Mouse (Mus musculus) forebrain, embryonic 13.5 days (tissue): ENCODE data around the gene Pcnx3. TPM values are rescaled to one million over a fixed set of nuclear protein-coding genes. Genes with fewer than 3 reads are reported as not detected.
"Not testable (repeated sequence)": the region's sequence is repeated elsewhere in the genome, so short reads cannot be mapped to it uniquely, and the experiment has no call there.

Experiments
- ATAC-seq: fragments of 200-750 bp; cut with Nextera tagmentation; 2 replicates; pipeline ENCODE4 v1.8.0; 2017
- H3K27ac ChIP-seq: fragments of 300-500 bp; sonication (generic); 2 replicates; pipeline ENCODE4 v1.5.1; 2015; ENCODE audit warnings: inconsistent platforms, mild to moderate bottlenecking, moderate library complexity
- H3K27me3 ChIP-seq: fragments of 300-500 bp; sonication (generic); 2 replicates; pipeline ENCODE4 v1.6.1; 2015; ENCODE audit warnings: mild to moderate bottlenecking, inconsistent platforms
- H3K36me3 ChIP-seq: fragments of 300-500 bp; sonication (generic); 2 replicates; pipeline ENCODE4 v1.6.1; 2015; ENCODE audit warnings: mild to moderate bottlenecking, inconsistent platforms; ENCODE audit not compliant: poor library complexity, severe bottlenecking
- H3K4me1 ChIP-seq: fragments of 300-500 bp; sonication (generic); 2 replicates; pipeline ENCODE4 v1.6.1; 2015; ENCODE audit warnings: inconsistent platforms
- H3K4me2 ChIP-seq: fragments of 300-500 bp; sonication (generic); 2 replicates; pipeline ENCODE4 v1.6.1; 2015; ENCODE audit warnings: inconsistent platforms, mild to moderate bottlenecking, moderate library complexity
- H3K4me3 ChIP-seq: fragments of 300-500 bp; sonication (generic); 2 replicates; pipeline ENCODE4 v1.5.1; 2015; ENCODE audit warnings: mild to moderate bottlenecking, inconsistent platforms
- H3K9ac ChIP-seq: fragments of 300-500 bp; sonication (generic); 2 replicates; pipeline ENCODE4 v1.6.1; 2015; ENCODE audit warnings: mild to moderate bottlenecking, inconsistent platforms
- H3K9me3 ChIP-seq: fragments of 300-500 bp; sonication (generic); replicated peaks from 2 replicates; pipeline ENCODE4 v1.6.1; 2016; ENCODE audit warnings: inconsistent platforms
- WGBS: fragments of 180-500 bp; shearing (Covaris S2); methylation state at CpG from one replicate; pipeline ENCODE4 v1.1.7; 2015; 5-methylcytosine and 5-hydroxymethylcytosine counted together
- polyA plus RNA-seq: library from polyadenylated mRNA; unstranded; fragments of >200 nt; fragmentation: Nextera tagmentation; extraction: Ambion mirVana; gene quantifications from 2 replicates; pipeline ENCODE4 v1.2.1, GENCODE M21; 2015

Gene Pcnx3
- polyA plus RNA-seq, 1 experiment from 2014 or later = 21.6 TPM

DNA sequence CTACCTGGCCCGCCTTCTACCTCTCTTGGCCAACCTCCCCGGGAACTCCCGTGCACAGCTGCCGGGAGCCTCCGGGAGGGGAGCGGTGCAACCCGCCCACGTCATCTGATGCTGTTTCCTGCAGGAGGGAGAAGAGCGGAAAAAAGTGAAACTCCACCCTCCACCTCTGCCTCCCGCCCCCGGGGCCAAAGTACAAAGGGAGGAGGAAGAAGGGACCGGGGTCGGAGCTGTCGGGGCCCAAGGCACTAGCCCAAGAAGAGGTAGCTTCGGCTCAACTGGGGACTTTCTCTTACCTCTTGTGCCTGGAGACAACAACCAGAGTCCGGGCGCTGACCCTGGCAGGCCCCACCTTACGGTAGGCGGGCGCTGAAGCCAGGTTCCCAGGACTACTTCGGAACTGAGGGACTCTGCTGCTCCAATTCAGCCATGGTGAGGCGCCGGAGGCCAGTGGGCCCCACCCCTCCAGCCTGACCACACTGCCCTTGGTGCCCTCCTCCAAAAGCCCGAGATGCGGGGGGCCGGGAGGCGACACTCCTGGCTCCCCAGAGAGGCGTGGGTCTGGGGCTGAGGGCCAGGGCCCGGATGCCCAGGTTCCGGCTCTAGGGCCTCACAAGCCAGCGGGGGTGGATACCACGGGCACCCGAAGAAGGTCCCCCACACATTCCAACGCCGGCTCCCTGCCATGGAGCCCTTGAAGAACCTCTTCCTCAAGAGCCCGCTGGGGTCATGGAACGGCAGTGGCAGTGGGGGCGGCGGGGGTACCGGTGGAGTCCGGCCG is 1.0 kb upstream of the Pcnx3 start:
- Histone ChIP-seq H3K27me3 (peaks cover under 1% of the 10 kb centered on the region; the same call in 1 of the 2 replicates), H3K4me2 (peak overlapping the region; percentile 100), H3K36me3 (peaks cover 58% of the 10 kb centered on the region), H3K9ac (peak overlapping the region; percentile 93), H3K4me1 (peaks cover 50% of the 10 kb centered on the region), H3K4me3 (peak overlapping the region; percentile 95), H3K9me3 (no peaks in the 10 kb centered on the region), H3K27ac (peak overlapping the region; percentile 84)
- WGBS = 11% methylated on average over 42 of the region's 42 CpGs
- ATAC-seq = no peak; the same call in 1 of the 2 replicates

DNA sequence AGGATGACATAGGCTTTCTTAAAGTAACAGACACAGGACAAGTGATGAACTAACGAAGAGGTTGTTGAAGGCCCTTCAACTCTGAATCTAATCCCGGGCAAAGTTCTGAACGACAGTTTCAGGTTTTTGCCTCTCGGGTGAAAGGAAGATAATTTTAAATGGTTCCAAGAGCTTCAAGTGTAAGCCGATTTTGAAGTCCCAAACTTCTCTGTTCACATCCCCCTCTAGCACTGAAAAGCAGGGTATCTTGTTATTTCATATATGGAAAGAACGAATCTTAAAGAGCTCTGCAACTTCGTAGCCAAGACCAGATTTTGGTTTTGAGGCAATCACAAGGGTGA is 350 bp upstream of the Pcnx3 start:
- H3K9ac ChIP-seq = peak overlapping the region; percentile 93
- peak overlapping the region; percentile 95 for H3K4me3 ChIP-seq
- no peaks in the 10 kb centered on the region for H3K9me3 ChIP-seq
- WGBS = under 1% methylated on average over 7 of the region's 7 CpGs
- H3K36me3 ChIP-seq = peaks cover 62% of the 10 kb centered on the region
- H3K4me2 ChIP-seq = peak overlapping the region; percentile 100
- no peaks in the 10 kb centered on the region for H3K27me3 ChIP-seq
- peaks cover 50% of the 10 kb centered on the region for H3K4me1 ChIP-seq
- peak overlapping the region; percentile 84 for H3K27ac ChIP-seq
- ATAC-seq = no peak

DNA sequence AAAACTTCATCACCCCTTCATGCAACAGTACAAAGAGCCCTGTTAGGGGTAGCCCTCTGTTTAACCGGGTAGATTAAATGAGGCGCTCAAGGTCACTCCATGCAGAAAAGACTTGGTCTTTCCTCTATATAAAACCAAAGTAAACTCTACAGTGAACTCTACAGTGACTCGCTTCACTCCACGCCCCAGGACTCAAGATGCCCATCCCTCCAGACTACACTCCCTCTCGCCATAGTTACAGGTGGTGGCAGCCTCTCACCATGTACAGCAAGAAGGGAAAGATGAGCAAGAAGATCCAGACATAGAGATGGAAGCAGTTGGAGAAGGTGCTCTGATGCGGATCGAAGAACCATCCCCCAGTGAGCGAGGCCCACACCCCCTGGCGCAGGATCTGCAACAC is 970 bp downstream of the Pcnx3 start:
- H3K4me3 ChIP-seq = peak overlapping the region; percentile 95
- peak overlapping the region; percentile 93 for H3K9ac ChIP-seq
- H3K27me3 ChIP-seq = no peaks in the 10 kb centered on the region
- peak overlapping the region; percentile 100 for H3K4me2 ChIP-seq
- peak overlapping the region; percentile 84 for H3K27ac ChIP-seq
- WGBS = 20% methylated on average over 9 of the region's 9 CpGs
- peaks cover 47% of the 10 kb centered on the region for H3K4me1 ChIP-seq
- no peak for ATAC-seq
- H3K36me3 ChIP-seq = peaks cover 62% of the 10 kb centered on the region
- no peaks in the 10 kb centered on the region for H3K9me3 ChIP-seq

DNA sequence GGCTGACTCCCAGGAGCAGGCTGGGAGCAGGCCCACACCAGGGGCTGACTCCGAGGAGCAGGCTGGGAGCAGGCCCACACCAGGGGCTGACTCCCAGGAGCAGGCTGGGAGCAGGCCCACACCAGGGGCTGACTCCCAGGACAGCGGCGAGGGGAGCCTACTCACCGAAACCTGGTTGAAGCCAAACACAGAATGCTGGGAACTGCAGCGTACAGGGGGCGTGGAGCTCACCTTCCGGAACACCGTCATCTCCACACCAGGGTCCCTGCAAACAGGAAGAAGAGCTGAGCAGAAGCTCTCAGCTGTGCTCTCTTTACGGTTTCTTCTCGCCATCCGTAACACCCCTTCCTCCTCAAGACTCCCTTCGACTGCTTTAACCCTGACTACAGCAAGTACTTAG is 1.8 kb downstream of the Pcnx3 start:
- Histone ChIP-seq H3K4me3 (peak overlapping the region; percentile 95; the same call in 1 of the 2 replicates), H3K9ac (peak overlapping the region; percentile 93), H3K36me3 (peaks cover 66% of the 10 kb centered on the region), H3K4me2 (peak overlapping the region; percentile 100), H3K4me1 (peaks cover 39% of the 10 kb centered on the region)
- H3K27ac ChIP-seq, ATAC-seq, H3K9me3 ChIP-seq, H3K27me3 ChIP-seq: not testable (repeated sequence)
- 94% methylated on average over 12 of the region's 12 CpGs for WGBS

DNA sequence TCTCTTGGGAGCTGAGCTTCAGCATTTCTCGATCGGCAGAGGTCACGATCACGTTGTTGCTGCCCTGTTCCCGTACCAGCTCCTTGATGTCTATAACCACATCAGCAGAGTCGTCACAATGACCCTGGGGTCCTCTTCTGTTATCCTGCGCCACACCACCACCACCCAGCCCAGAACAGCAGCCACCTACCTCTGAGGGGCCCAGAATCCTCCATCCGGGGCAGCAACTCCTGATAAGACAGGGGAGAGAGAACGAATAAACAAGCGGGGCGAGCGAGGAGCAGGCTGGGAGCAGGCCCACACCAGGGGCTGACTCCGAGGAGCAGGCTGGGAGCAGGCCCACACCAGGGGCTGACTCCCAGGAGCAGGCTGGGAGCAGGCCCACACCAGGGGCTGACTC is 2.3 kb downstream of the Pcnx3 start:
- peaks cover 66% of the 10 kb centered on the region for H3K36me3 ChIP-seq
- no peak overlapping the region for H3K4me2 ChIP-seq
- WGBS = 94% methylated on average over 13 of the region's 13 CpGs

DNA sequence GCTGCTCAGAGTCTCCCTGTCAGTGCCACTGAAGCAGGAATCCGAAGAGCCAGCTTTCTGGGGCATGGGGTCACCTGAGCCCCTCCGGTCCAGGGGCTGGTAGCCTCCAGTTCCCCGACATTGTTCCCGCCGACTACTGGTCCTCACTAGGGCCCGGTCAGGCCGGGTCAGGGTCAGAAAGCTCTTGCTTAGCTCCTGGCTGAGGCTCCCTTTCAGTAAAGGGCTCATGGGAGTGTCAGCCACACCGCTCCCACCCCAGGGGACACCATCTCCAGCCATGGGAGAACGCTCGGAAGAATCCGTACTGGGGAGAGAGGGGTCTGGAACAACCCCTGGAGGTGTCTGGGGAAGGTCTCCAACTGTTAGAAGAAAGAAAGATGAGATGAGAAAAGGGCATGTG is 2.8 kb downstream of the Pcnx3 start:
- WGBS = 96% methylated on average over 11 of the region's 11 CpGs
- peaks cover 66% of the 10 kb centered on the region for H3K36me3 ChIP-seq
- peaks cover 28% of the 10 kb centered on the region for H3K4me1 ChIP-seq
- H3K9me3 ChIP-seq = no peaks in the 10 kb centered on the region
- H3K4me3 ChIP-seq = no peak overlapping the region
- ATAC-seq = no peak
- H3K27me3 ChIP-seq = no peaks in the 10 kb centered on the region
- H3K4me2 ChIP-seq = no peak overlapping the region
- H3K27ac ChIP-seq = no peak overlapping the region
- H3K9ac ChIP-seq = no peak overlapping the region

More for the DNA sequence above, 2.3 kb downstream of the Pcnx3 start:
- no peak for ATAC-seq
- Histone ChIP-seq H3K4me1 (peaks cover 34% of the 10 kb centered on the region), H3K27ac (no peak overlapping the region), H3K9me3 (no peaks in the 10 kb centered on the region), H3K4me3 (no peak overlapping the region), H3K27me3 (no peaks in the 10 kb centered on the region), H3K9ac (no peak overlapping the region)

DNA sequence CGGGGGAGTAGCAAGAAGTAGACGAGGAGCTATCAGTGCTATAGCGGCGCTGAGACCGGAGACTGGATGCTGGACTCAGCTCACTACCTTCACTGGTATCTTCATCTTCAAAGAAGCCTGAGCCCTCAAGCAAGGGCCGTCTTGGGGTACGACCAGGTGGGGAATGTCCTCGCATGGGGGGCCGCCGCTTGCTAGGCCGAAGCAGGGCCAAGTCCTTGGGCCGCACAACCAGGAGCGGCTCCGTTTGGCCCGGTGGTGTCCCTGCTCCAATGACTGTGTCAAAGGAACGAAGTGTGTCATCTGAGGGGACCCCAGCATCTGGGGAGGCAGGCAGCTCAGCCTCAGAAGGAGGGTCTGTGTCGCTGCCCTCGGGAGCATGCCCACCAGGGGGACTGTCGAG is 3.3 kb downstream of the Pcnx3 start:
- Histone ChIP-seq H3K4me2 (no peak overlapping the region), H3K27me3 (no peaks in the 10 kb centered on the region), H3K27ac (no peak overlapping the region), H3K4me1 (peaks cover 24% of the 10 kb centered on the region), H3K36me3 (peaks cover 66% of the 10 kb centered on the region), H3K4me3 (no peak overlapping the region), H3K9ac (no peak overlapping the region), H3K9me3 (no peaks in the 10 kb centered on the region)
- ATAC-seq = no peak
- 92% methylated on average over 19 of the region's 19 CpGs for WGBS

DNA sequence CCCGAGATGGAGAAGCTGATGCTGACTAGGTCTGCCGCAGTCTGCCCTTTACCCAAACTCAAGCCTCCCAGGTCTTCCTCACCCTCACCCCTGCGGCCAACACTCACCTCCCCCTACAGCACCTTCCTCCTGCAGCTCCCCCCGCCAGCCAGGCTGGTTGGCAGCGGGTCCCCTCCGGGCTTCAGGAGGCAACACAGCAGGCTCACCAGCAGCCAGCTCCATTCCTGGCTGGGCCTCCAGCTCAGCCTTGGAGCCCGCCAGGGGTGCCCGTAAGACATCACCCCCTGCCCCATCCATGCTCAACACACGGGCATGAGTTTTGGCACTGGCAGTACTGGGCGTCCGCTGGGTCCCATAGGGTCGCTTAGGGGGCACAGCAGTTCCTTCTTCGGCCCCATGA is 3.7 kb downstream of the Pcnx3 start:
- Histone ChIP-seq H3K4me3 (no peak overlapping the region), H3K9ac (no peak overlapping the region), H3K27me3 (no peaks in the 10 kb centered on the region), H3K36me3 (peaks cover 71% of the 10 kb centered on the region), H3K4me1 (peaks cover 19% of the 10 kb centered on the region), H3K27ac (no peak overlapping the region), H3K9me3 (no peaks in the 10 kb centered on the region), H3K4me2 (no peak overlapping the region)
- 90% methylated on average over 13 of the region's 13 CpGs for WGBS
- no peak for ATAC-seq

DNA sequence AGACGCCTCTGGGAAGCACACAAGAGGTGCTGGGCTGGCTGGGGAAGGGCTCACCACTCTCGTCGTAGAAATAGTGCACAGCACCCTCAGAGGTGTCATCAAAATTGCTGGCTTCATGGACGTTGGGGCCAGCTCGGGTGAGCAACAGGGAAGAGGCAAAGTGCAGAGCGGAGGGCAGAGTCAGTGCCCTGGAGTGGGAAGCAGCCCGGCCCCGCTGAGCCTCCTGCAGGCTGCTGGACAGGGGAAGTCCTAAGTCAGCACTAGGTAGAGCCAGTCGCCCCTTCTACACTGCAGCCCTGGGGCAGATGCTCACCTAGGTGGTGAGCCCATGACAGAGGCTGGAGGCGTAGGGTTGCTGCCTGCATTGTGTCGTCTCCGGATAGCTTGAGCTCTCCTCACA is 4.5 kb downstream of the Pcnx3 start:
- no peaks in the 10 kb centered on the region for H3K27me3 ChIP-seq
- WGBS = 90% methylated on average over 12 of the region's 12 CpGs

DNA sequence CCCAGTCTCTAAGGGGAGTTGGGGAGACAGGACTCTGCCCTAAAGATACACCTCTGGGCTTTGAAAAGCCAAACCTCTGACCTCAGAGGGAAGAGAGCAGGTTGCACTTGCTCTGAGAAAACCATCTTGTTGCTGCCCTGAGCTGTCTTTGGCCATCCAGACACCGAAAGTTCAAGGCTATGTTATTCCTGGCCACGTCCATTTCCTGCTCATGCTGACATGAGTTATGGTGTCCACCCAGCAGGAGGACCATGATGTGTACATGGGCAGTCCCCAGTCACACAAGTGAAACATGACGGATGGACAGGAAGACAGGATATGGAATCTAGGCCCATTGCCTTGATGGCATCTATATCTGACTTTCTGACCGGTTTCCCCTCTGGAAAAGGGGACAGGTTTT is 8.3 kb downstream of the Pcnx3 start:
- no peaks in the 10 kb centered on the region for H3K27me3 ChIP-seq
- H3K9ac ChIP-seq = no peak overlapping the region
- WGBS = 94% methylated on average over 4 of the region's 4 CpGs
- no peak for ATAC-seq
- peaks cover 98% of the 10 kb centered on the region for H3K36me3 ChIP-seq
- no peak overlapping the region for H3K4me2 ChIP-seq
- H3K4me1 ChIP-seq = no peaks in the 10 kb centered on the region
- H3K9me3 ChIP-seq = no peaks in the 10 kb centered on the region
- no peak overlapping the region for H3K27ac ChIP-seq
- H3K4me3 ChIP-seq = no peak overlapping the region

More for the DNA sequence above, 4.5 kb downstream of the Pcnx3 start:
- Histone ChIP-seq H3K4me3 (no peak overlapping the region), H3K36me3 (peaks cover 78% of the 10 kb centered on the region), H3K9me3 (no peaks in the 10 kb centered on the region), H3K9ac (no peak overlapping the region), H3K27ac (no peak overlapping the region), H3K4me1 (peaks cover 13% of the 10 kb centered on the region), H3K4me2 (no peak overlapping the region)
- no peak for ATAC-seq

DNA sequence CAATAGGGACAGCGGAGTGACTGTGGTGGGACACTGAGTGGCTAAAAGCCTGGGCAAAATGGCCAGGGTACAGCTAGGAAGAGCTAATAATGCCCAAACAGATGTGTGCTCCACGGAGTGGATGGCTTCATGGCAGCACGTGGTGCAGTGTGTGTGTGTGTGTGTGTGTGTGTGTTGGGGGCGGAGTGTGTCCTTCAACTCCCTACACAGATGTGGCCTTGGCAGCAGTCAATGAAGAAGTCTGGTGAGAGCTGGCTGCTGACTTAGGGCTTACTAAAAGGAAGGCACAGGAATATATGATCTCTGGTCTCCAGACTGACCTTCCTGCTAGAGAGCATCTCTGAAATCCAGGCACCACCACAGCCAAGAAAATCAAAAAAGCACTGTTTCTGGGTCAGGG is 20.3 kb downstream of the Pcnx3 start:
- Histone ChIP-seq H3K9ac (no peak overlapping the region; the same call in 1 of the 2 replicates), H3K27me3 (no peaks in the 10 kb centered on the region), H3K4me1 (peaks cover 7% of the 10 kb centered on the region), H3K27ac (no peak overlapping the region), H3K4me2 (no peak overlapping the region), H3K4me3 (no peak overlapping the region), H3K36me3 (peaks cover 88% of the 10 kb centered on the region), H3K9me3 (no peaks in the 10 kb centered on the region)
- WGBS = 87% methylated on average over 4 of the region's 4 CpGs
- no peak for ATAC-seq

DNA sequence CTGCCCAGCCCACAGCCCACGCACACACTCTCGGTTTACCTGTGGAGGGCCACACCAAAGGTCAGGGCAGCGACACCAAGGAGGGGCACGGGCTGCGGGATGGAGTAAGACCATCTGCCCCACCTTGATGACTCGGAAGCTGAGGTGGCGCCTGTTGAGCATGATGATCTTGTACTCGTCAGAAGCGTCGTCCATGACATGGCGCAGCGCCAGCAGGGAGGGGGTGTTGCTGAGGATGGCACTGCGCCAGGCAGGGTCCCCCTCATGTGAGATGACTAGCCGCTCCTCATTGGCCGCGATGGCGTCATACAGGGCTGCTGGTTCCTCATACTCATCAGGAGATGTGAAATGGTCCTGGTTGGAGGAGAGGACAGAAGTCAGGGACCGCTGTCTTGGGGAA is 22.3 kb downstream of the Pcnx3 start:
- WGBS = 89% methylated on average over 18 of the region's 18 CpGs
- no peaks in the 10 kb centered on the region for H3K27me3 ChIP-seq
- no peak overlapping the region for H3K9ac ChIP-seq
- H3K36me3 ChIP-seq = peaks cover 68% of the 10 kb centered on the region
- no peak overlapping the region for H3K4me2 ChIP-seq
- H3K4me3 ChIP-seq = no peak overlapping the region
- no peaks in the 10 kb centered on the region for H3K9me3 ChIP-seq
- H3K27ac ChIP-seq = no peak overlapping the region
- no peak for ATAC-seq
- peaks cover 15% of the 10 kb centered on the region for H3K4me1 ChIP-seq

DNA sequence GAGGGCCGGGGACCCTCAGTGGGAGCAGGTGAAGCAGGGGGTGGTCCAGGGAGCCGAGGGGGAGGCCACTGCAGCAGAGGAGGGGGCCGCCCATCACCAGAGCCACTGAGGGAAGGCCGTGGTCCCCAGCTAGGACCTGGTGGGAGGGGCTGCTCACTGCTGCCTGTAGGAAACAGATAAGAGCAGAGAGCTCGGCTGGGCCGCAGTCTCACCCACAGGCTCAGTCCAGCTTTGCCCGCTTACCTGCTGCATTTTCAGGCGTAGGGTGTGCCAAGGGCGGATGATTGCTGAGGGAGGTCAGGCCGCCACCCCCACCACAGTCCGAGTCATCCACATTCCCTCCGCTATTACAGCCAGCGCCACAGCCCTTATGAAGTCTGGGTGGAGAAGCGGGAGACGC is 23.2 kb downstream of the Pcnx3 start:
- Histone ChIP-seq H3K27me3 (no peaks in the 10 kb centered on the region), H3K4me2 (no peak overlapping the region), H3K9me3 (no peaks in the 10 kb centered on the region), H3K4me3 (no peak overlapping the region), H3K27ac (no peak overlapping the region), H3K36me3 (peaks cover 58% of the 10 kb centered on the region), H3K4me1 (peaks cover 15% of the 10 kb centered on the region), H3K9ac (no peak overlapping the region)
- ATAC-seq = no peak
- 91% methylated on average over 15 of the region's 15 CpGs for WGBS
